Mouse (Mus musculus) kidney, postnatal 0 days (tissue): ENCODE measurements around the gene Zbp1. TPM values are rescaled to one million over a fixed set of nuclear protein-coding genes. Genes with fewer than 3 reads are reported as not detected.

Experiments used
- ATAC-seq: fragments of 200-750 bp; cut with Nextera tagmentation; replicated peaks from 2 replicates; pipeline ENCODE4 v1.8.0; 2017; ENCODE audit warnings: low read depth, moderate number of reproducible peaks, moderate TSS enrichment, moderate library complexity; ENCODE audit not compliant: low FRiP score
- DNase-seq: peaks from one replicate; pipeline ENCODE4 v3.0.0-alpha.2; 2016; ENCODE audit warnings: low spot score
- H3K27ac ChIP-seq: fragments of 300-500 bp; sonication (generic); 2 replicates; pipeline ENCODE4 v1.5.1; 2014; ENCODE audit warnings: mild to moderate bottlenecking
- H3K27me3 ChIP-seq: fragments of 300-500 bp; sonication (generic); 2 replicates; pipeline ENCODE4 v1.6.1; 2014; ENCODE audit warnings: low read length, mixed read lengths; ENCODE audit not compliant: insufficient read depth
- H3K36me3 ChIP-seq: fragments of 300-500 bp; sonication (generic); 2 replicates; pipeline ENCODE4 v1.6.1; 2014; ENCODE audit warnings: low read length, mixed read lengths; ENCODE audit not compliant: insufficient read depth
- H3K4me1 ChIP-seq: fragments of 300-500 bp; sonication (generic); replicated peaks from 2 replicates; pipeline ENCODE4 v1.6.1; 2014; ENCODE audit warnings: antibody characterized with exemption, low read length, mixed read lengths; ENCODE audit not compliant: insufficient read depth
- H3K4me2 ChIP-seq: fragments of 300-500 bp; sonication (generic); 2 replicates; pipeline ENCODE4 v1.6.1; 2014; ENCODE audit warnings: mild to moderate bottlenecking, low read length, moderate library complexity, mixed read lengths
- H3K4me3 ChIP-seq: fragments of 300-500 bp; sonication (generic); replicated peaks from 2 replicates; pipeline ENCODE4 v1.5.1; 2014; ENCODE audit warnings: low read depth, low read length
- H3K9ac ChIP-seq: fragments of 300-500 bp; sonication (generic); 2 replicates; pipeline ENCODE4 v1.6.1; 2014; ENCODE audit warnings: low read depth, low read length
- H3K9me3 ChIP-seq: fragments of 300-500 bp; sonication (generic); replicated peaks from 2 replicates; pipeline ENCODE4 v1.6.1; 2016; ENCODE audit warnings: low read length, inconsistent platforms, mixed read lengths
- CTCF ChIP-seq: IDR thresholded peaks from 2 replicates; pipeline ENCODE4 v1.5.1; 2016; ENCODE audit warnings: antibody characterized with exemption, low read depth, mild to moderate bottlenecking, moderate library complexity
- WGBS: fragments of 180-500 bp; shearing (Covaris S2); extraction: QIAGEN DNeasy Blood & Tissue Kit; methylation state at CpG from one replicate; pipeline ENCODE4 v1.1.7; 2014; 5-methylcytosine and 5-hydroxymethylcytosine counted together
- polyA plus RNA-seq: library from polyadenylated mRNA; unstranded; fragments of >200 nt; fragmentation: Nextera tagmentation; extraction: Ambion mirVana; gene quantifications from 2 replicates; pipeline ENCODE4 v1.2.1, GENCODE M21; 2015

Gene Zbp1
- polyA plus RNA-seq, 1 experiment from 2014 or later = 1.7 TPM

DNA sequence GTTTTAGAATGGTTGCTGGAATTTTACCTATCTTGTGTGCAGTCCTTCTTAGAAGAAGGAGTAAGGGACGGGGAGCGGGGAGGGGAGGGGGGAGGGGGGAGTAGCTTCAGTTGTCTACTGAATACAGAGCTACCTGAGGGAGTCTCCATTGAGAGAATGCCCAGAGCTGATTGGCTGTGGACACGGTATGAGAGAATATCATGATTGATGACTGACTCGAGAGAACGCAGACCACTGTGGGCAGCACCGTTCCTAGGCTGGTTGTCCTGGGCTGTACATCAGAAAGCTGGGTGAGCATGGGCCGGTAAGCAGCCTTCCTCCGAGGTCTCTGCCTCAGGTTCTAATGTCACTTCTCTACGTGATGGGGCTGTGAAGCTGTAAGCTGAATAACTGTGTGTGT lies 2.0 kb upstream of the Zbp1 start:
- no peak overlapping the region for H3K27ac ChIP-seq
- TF ChIP-seq CTCF = no peak
- no peaks in the 10 kb centered on the region for H3K36me3 ChIP-seq
- H3K4me3 ChIP-seq = no peak overlapping the region
- DNase-seq (no peak), ATAC-seq (no peak)
- H3K4me2 ChIP-seq = no peak overlapping the region
- H3K27me3 ChIP-seq = no peaks in the 10 kb centered on the region
- no peak overlapping the region for H3K9ac ChIP-seq
- WGBS = 88% methylated on average over 9 of the region's 9 CpGs
- no peaks in the 10 kb centered on the region for H3K4me1 ChIP-seq
- no peaks in the 10 kb centered on the region for H3K9me3 ChIP-seq

DNA sequence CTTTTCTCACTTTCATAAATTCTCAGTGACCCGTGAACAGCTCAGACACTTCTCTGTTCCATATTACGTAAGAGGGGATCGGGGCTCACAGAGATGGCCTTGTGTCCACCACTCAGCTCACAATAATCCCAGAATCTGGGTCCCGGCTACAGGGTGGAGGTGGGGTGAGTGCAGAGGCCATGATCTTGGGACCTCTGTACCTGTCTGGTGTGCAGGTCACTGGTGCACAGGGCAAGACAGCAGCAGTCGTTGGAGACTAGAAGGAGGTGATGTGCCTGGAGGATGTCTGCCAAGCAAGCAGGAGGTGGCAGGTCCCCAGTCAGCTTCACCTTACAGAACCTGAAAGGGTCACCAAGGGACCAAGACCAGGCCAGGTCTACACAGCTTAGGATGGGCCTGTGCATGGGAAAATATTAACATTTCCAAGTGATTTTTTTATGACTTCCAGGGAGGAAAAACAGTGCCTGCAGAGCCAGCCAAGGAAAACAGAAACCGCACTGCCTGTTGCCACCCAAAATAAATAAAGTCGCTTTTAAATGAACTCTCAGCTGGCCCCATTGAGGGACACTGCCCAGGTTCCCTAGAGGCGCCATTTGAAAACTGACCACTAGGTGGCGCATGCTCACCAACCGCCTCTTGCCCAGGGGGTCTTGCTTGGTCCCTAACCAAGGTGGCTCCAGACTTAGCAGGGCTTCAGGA lies 682 bp upstream of the Zbp1 start:
- Histone ChIP-seq H3K4me1 (no peaks in the 10 kb centered on the region), H3K27ac (no peak overlapping the region), H3K9me3 (no peaks in the 10 kb centered on the region), H3K36me3 (no peaks in the 10 kb centered on the region), H3K4me2 (no peak overlapping the region), H3K27me3 (no peaks in the 10 kb centered on the region), H3K4me3 (no peak overlapping the region), H3K9ac (no peak overlapping the region)
- ATAC-seq (0 out of 2 replicates have a peak, but pooled peaks have one; percentile 38), DNase-seq (peak; percentile 79)
- 33% methylated on average over 10 of the region's 10 CpGs for WGBS
- TF ChIP-seq CTCF = peak; percentile 84

DNA sequence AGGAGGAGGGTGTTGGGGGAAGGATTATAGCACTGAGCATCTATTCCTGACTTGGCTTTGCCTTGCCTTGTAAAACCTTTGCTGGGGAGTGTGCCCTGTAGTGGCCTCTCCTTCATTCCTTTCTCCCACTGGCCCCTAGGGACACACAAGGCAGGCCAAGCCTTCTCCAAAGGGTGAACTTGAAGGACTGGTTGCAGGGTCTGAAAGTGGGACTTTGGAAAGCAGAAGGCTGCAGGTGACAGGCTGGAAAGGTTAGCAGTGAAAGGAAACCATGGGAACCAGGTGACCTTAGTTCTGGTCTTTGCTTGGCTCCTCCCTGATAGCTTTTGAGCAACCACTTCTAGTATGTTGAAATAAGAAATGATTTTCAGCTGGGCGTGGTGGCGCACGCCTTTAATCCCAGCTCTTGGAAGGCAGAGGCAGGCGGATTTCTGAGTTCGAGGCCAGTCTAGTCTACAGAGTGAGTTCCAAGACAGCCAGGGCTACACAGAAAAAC lies 912 bp downstream of the Zbp1 start:
- DNase-seq = no peak
- Histone ChIP-seq H3K27me3 (no peaks in the 10 kb centered on the region), H3K4me3 (no peak overlapping the region), H3K4me2 (no peak overlapping the region), H3K9ac (no peak overlapping the region), H3K4me1 (no peaks in the 10 kb centered on the region), H3K9me3 (no peaks in the 10 kb centered on the region), H3K36me3 (no peaks in the 10 kb centered on the region), H3K27ac (no peak overlapping the region)
- WGBS = 95% methylated on average over 5 of the region's 5 CpGs
- no peak for TF ChIP-seq CTCF
- ATAC-seq = no peak

DNA sequence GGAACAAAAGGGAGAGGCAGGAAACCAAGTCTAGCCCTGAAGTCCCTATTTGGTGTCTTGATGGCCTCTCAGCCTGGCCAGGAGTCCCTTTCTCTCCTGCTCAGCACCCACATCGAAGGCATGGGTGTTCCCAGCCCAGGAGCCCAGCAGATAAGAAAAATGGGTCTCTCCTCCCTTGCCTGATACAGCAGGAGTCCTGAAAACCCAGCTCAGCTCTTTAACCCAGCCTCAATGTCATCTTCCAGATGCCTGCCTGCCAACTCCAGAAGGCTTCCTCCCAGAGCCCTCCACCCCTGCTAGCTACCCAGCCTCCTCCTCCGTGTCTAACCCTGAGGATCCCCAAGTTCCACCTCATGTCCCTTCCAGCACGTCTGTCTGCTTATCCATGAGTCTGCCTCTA lies 1.5 kb downstream of the Zbp1 start:
- no peak overlapping the region for H3K4me3 ChIP-seq
- no peaks in the 10 kb centered on the region for H3K36me3 ChIP-seq
- WGBS = 69% methylated on average over 3 of the region's 3 CpGs
- no peaks in the 10 kb centered on the region for H3K9me3 ChIP-seq
- no peak overlapping the region for H3K9ac ChIP-seq
- no peaks in the 10 kb centered on the region for H3K4me1 ChIP-seq
- H3K27me3 ChIP-seq = no peaks in the 10 kb centered on the region
- no peak for TF ChIP-seq CTCF
- H3K27ac ChIP-seq = no peak overlapping the region
- H3K4me2 ChIP-seq = no peak overlapping the region
- ATAC-seq = no peak
- no peak for DNase-seq

DNA sequence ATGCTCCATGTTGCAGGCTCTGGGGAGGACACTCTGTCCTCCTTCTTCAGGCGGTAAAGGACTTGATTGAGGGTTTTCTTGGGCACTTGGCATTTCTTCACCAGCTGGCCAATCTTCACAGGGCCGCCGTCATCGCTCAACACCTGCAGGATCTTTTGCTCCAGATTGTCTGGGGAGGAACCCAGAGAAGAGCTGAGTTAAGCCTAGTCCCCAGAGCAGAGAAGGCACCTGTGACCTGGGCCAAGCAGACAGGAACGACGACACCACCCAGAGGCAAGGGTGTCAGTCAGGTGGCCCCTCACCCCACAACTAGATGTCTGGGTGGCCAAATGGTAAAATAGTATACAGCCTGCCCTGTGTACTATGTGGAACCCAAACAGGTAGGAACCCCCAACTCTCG lies 1.9 kb downstream of the Zbp1 start:
- Histone ChIP-seq H3K9ac (no peak overlapping the region), H3K27ac (no peak overlapping the region), H3K27me3 (no peaks in the 10 kb centered on the region), H3K4me2 (no peak overlapping the region), H3K9me3 (no peaks in the 10 kb centered on the region), H3K4me3 (no peak overlapping the region), H3K36me3 (no peaks in the 10 kb centered on the region), H3K4me1 (no peaks in the 10 kb centered on the region)
- DNase-seq (no peak), ATAC-seq (no peak)
- WGBS = 76% methylated on average over 7 of the region's 7 CpGs
- no peak for TF ChIP-seq CTCF

DNA sequence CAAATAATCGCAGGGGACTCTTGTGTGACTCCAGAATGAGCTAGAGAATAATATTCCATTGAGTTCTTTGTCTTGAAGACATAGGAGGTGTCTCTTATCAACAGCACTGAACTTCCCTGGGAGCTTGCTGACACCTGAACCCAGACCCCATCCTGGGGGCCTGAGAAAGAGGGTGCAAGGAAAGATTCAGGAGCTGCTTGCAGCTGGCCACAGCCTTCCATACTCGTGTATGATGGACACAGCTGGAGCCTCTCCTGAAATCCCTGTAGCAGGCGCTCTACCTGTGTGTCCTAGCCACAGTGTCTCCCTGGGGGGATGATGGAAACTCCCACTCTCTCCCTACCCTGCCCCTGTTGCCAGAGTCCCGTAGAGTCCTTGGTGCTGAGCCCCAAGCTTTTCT lies 6.5 kb downstream of the Zbp1 start:
- no peak for TF ChIP-seq CTCF
- H3K9me3 ChIP-seq = no peaks in the 10 kb centered on the region
- WGBS = 81% methylated on average over 4 of the region's 4 CpGs
- DNase-seq (no peak), ATAC-seq (no peak)
- H3K4me3 ChIP-seq = no peak overlapping the region
- no peaks in the 10 kb centered on the region for H3K27me3 ChIP-seq
- H3K4me1 ChIP-seq = no peaks in the 10 kb centered on the region
- no peaks in the 10 kb centered on the region for H3K36me3 ChIP-seq
- no peak overlapping the region for H3K9ac ChIP-seq
- H3K27ac ChIP-seq = no peak overlapping the region
- H3K4me2 ChIP-seq = no peak overlapping the region
